Mouse (Mus musculus) frontal cortex, adult (tissue): ENCODE data around the gene Scarb1.

Source experiments
- ATAC-seq: cut with Nextera tagmentation; 2 replicates; pipeline ENCODE4 v1.9.2; 2017; ENCODE audit warnings: mild to moderate bottlenecking, moderate library complexity, mixed read lengths; ENCODE audit not compliant: low TSS enrichment

Scarb1 gene

DNA sequence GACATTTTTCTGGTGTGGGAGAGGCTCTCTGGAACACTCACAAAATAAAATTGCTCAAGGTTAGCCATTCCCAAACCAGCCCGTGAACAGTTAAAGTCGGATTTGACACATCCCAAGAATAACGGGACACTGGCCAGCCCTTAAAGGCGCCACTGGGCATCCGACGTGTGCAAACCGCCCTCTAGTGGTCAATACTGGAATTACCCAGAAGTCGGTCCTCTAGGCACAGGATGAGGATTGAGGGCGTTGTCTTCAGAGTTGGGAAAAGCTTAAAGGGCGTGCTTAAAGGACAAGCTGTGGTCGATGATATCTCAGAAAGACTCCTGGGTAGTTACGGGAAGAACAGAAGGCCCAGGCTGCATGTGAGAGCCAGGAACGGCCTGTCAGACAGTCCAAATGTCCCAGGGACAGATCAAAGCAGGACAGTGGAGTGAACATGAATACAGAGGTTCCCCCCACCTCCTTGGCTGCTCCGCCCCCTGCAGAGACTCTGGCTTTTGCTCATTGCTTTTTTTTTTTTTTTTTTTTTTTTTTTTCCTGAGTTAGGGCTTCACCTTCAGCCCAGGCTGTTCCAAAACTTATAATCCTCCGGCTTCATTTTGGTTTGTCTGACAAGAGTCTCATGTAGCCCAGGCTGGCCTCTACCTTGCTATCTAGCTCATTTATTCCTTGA lies 69.2 kb downstream of the Scarb1 start:
- 0 out of 2 replicates have a peak, but pooled peaks have one; percentile 22 for ATAC-seq

DNA sequence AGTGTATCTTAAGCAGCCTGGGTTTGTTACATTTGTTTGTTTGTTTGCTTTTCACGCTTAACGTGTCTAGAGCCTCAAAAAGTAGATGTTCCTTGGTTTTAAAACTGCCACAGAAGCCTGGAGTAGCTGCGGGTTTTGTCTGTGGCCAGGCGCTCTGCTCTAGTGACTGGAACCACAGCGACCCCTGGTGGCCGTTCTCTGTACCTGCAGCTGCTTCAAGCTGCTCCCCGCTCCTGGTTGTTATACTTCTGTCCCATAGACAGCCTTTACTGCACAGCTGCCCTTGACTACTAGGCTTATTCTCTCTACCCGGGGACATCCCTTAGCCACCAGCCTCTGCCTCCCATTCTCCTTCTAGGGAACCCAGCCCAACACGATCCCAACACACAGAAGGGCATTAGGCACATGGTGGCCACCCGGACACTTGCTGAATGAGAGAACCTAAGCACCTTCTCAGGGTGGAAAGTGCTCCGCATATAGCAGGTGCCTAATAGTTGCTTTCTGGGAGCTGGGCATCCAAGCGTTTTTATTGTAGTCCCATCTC lies 70.2 kb downstream of the Scarb1 start:
- ATAC-seq = no peak

- no peak for ATAC-seq
Measured at GRCm38 (mm10) chr5:125269836-125270235, 71.1 kb downstream of the Scarb1 start.

DNA sequence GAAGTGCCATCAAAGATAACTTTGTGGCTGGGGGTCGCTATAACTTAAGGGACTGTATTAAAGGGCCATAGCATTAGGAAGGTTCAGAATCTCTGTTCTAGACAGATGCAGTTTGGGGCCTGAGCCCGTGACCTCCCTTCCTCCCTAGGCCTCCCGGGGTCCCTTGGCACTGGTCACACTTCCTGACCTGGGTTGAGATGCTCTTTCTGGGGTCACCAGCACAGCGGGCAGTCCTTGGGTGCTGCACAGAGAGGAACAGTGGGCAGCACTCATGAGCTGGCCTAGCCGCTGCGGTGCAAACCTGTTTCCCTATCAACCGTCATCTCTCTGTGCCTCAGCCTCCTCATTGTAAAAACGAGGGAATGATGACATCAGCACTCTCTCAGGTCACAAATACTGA lies 71.5 kb downstream of the Scarb1 start:
- no peak for ATAC-seq

DNA sequence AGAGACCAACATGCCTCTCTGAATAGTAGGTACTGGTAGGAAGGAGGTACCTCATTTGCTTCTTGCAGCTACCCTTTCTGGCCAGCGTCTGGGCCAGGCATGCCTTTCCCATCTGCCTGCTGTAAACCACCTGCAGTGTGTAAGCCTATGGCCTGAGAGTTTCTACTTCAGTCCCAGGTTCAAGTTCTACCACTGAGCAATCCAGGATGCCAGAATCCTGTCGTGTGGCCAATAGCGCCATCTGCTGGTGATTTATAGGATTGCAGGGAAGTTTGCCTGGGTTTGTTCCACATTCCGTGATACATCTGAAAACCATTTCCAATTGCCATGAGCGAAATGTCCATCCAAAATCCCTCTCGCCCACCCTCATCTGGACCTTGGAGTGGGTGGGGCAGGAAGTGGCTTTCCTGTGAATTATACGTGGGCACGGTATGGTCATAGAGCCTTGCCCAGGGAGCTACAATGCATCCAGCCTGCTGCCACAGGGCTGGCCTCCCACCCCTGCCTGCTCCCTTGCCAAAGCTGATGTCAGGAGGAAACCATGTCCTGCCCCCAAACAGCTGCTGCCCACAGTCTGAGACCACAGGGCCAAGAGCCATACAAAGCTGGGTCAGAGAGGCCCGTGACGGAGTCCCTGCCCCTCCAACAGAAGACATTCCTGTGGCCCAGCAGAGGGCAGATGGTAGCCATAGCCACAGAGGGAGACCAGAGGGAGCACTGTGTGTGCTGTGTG lies 72.7 kb downstream of the Scarb1 start:
- ATAC-seq = no peak

GRCm38 (mm10) chr5:125267150-125267961 lies 73.5 kb downstream of the Scarb1 start:
- ATAC-seq = no peak

DNA sequence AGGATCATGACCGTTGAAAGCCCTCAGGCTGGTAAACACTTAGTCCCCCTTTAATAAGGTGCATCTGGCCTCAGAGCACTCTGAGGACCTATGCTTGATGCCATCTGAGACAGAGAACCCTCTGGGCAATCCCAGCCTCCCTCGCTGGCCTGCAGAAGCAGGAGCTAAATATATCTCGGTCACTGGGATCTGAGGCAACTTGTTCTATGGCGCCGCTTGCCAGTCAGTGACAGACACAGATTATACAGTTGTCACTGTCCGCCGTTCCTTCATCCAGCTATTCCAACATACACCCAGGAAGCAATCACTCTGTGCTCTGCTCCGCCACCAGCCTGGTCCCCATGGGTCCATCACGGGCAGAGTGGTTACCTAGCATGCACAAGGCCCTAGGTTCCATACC lies 74.8 kb downstream of the Scarb1 start:
- ATAC-seq = no peak

DNA sequence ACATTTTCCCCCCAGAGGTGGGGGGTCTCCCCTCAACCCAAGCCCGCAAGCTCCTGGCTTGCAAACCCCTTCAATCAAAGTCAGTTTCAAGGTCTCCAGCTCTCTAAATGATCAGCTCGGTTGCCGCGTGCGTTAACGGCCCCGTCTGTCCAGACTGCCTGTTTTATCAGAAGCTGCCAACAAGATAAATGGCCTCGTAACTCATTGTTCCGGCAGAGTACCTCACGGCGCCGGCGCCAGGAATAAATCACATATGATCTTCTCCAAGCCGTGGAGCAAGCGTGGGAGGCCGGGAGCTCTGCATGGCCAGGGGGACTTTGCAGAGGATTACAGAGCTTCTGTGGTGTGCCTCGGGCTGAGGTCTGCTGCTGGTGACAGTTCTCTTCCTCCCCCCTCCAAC lies 76.2 kb downstream of the Scarb1 start:
- no peak for ATAC-seq

DNA sequence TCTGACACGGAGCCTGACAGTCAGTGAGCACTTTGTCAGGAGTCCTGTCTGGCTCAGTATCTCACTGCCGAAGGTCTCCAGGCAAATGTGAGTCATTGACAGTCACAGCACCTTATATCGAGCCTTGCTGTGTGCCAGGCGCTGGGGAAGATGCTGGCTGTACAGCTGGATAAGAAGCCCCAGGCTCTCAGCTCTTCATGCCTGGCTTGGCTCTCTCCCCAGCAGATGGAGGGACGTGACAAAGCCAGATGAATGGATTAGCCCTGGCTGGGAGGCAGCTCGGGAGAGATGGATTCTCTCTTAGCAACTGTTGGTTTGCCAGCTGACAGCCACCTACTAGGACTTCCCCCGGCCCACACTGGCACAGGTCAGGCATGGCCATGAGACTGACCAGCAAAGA lies 78.3 kb downstream of the Scarb1 start:
- peak; percentile 78 for ATAC-seq

DNA sequence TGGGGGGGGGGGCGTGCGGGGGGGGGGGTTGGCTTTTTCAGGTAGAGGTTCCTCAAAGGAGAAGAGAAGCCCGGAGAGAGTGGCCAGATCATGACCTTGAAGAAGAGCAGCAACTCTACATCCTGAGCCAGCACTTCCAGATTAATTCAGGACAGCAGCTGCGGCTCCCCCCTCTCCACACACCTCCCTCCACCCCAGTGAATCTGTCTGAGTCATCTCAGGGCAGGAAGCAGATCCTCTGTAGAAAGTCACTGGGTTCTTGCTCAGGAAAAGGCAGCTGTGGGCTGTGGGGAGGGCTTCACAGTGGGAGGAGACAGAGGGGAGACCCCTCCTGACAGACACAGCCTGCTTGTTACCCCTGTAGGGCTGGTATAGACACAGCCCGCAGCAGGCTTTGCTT lies 87.0 kb downstream of the Scarb1 start:
- ATAC-seq = peak; percentile 64; the same call in 1 of the 2 replicates

GRCm38 (mm10) chr5:125253448-125253847 lies 87.4 kb downstream of the Scarb1 start:
- ATAC-seq = no peak

- no peak for ATAC-seq
Measured at GRCm38 (mm10) chr5:125252664-125253063, 88.2 kb downstream of the Scarb1 start.

- ATAC-seq = no peak
Measured at GRCm38 (mm10) chr5:125251885-125252615, 88.8 kb downstream of the Scarb1 start.

- ATAC-seq = no peak
Measured at GRCm38 (mm10) chr5:125249187-125249586, 91.7 kb downstream of the Scarb1 start.

DNA sequence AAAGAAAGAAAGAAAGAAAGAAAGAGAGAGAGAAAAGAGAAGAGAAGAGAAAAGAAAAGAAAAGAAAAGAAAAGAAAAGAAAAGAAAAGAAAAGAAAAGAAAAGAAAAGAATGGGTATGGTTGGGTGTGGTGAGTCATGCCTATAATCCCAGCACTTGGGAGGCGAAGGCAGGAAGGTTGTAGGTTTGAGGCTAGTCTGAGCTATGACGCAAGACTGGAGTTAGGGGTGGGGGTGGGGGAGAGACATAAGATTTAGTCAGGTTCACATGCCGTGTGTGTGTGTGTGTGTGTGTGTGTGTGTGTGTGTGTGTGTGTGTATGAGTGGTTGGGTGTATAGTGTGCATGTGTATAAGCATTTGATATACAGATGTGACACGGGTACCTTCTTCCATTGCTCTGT lies 94.2 kb downstream of the Scarb1 start:
- no peak for ATAC-seq

- peak; percentile 80 for ATAC-seq
Measured at GRCm38 (mm10) chr5:125245534-125246151, 95.3 kb downstream of the Scarb1 start.

GRCm38 (mm10) chr5:125244825-125245533 lies 95.9 kb downstream of the Scarb1 start:
- ATAC-seq = no peak

- ATAC-seq = peak; percentile 83
Measured at GRCm38 (mm10) chr5:125243928-125244327, 97.0 kb downstream of the Scarb1 start.

GRCm38 (mm10) chr5:125242111-125242510 lies 98.8 kb downstream of the Scarb1 start:
- no peak for ATAC-seq

- ATAC-seq = no peak
Measured at GRCm38 (mm10) chr5:125241627-125242026, 99.3 kb downstream of the Scarb1 start.
